Mouse (Mus musculus) small intestine, adult 2 months (tissue): ENCODE measurements around the gene Ccdc60. TPM values are rescaled to one million over a fixed set of nuclear protein-coding genes. Genes with fewer than 3 reads are reported as not detected.

Experiments
- H3K27ac ChIP-seq: fragments of 200-500 bp; 2 replicates; pipeline ENCODE4 v1.5.1; 2012; ENCODE audit warnings: low read depth, low read length, control low read depth, inconsistent platforms; ENCODE audit not compliant: insufficient read depth
- H3K27me3 ChIP-seq: fragments of 200-500 bp; 2 replicates; pipeline ENCODE4 v1.6.1; 2012; ENCODE audit warnings: mild to moderate bottlenecking, moderate library complexity, low read length, inconsistent platforms; ENCODE audit not compliant: control insufficient read depth, insufficient read depth
- H3K36me3 ChIP-seq: fragments of 200-500 bp; 2 replicates; pipeline ENCODE4 v1.6.1; 2012; ENCODE audit warnings: mild to moderate bottlenecking, low read length, control low read depth, inconsistent platforms; ENCODE audit not compliant: control insufficient read depth, insufficient read depth
- H3K4me1 ChIP-seq: fragments of 200-500 bp; 2 replicates; pipeline ENCODE4 v1.6.1; 2012; ENCODE audit warnings: low read length, inconsistent platforms, mixed read lengths; ENCODE audit not compliant: control insufficient read depth, insufficient read depth, insufficient read length
- H3K4me3 ChIP-seq: fragments of 200-500 bp; 2 replicates; pipeline ENCODE4 v1.5.1; 2012; ENCODE audit warnings: low read depth, mild to moderate bottlenecking, control low read depth, inconsistent platforms, low read length, moderate library complexity
- CTCF ChIP-seq: fragments of 200-500 bp; IDR thresholded peaks from 2 replicates; pipeline ENCODE4 v1.5.1; 2012; ENCODE audit warnings: low read depth, mild to moderate bottlenecking, control low read depth, inconsistent platforms, low read length, moderate library complexity, mixed read lengths; ENCODE audit not compliant: insufficient replicate concordance, insufficient read length; ENCODE audit errors: extremely low read depth
- POLR2A ChIP-seq: fragments of 200-500 bp; IDR thresholded peaks from 2 replicates; pipeline ENCODE4 v1.6.1; 2012; ENCODE audit warnings: low read depth, mild to moderate bottlenecking, control low read depth, inconsistent platforms, low read length, moderate library complexity
- WGBS: fragments of 180-500 bp; shearing (Covaris S2); methylation state at CpG from one replicate; pipeline ENCODE4 v1.1.7; 2018; 5-methylcytosine and 5-hydroxymethylcytosine counted together
- polyA plus RNA-seq: library from polyadenylated mRNA; depleted of rRNA; stranded (reverse); fragments of >200 nt; gene quantifications from 2 replicates; pipeline ENCODE4 v1.2.3, GENCODE M21; 2012

Gene Ccdc60
- polyA plus RNA-seq, 1 experiment: 0.16 TPM

GRCm38 (mm10) chr5:116219288-116219687, 69.5 kb downstream of the Ccdc60 start:
- H3K27me3 ChIP-seq: no peaks in the 10 kb centered on the region
- H3K4me3 ChIP-seq: no peak overlapping the region
- TF ChIP-seq CTCF (no peak), POLR2A (no peak)
- WGBS: 71% methylated on average over 7 of the region's 7 CpGs
- no peaks in the 10 kb centered on the region for H3K36me3 ChIP-seq
- H3K27ac ChIP-seq: no peak overlapping the region
- H3K4me1 ChIP-seq: no peaks in the 10 kb centered on the region

- Histone ChIP-seq H3K27me3 (no peaks in the 10 kb centered on the region), H3K36me3 (no peaks in the 10 kb centered on the region), H3K4me1 (no peaks in the 10 kb centered on the region), H3K4me3 (no peak overlapping the region), H3K27ac (no peak overlapping the region)
- 66% methylated on average over 5 of the region's 5 CpGs for WGBS
- TF ChIP-seq CTCF (no peak), POLR2A (no peak)
These were observed 76.1 kb downstream of the Ccdc60 start for GRCm38 (mm10) chr5:116212706-116213105.

- 54% methylated on average over 11 of the region's 11 CpGs for WGBS
- Histone ChIP-seq H3K36me3 (no peaks in the 10 kb centered on the region), H3K27me3 (no peaks in the 10 kb centered on the region), H3K27ac (no peak overlapping the region), H3K4me3 (no peak overlapping the region), H3K4me1 (no peaks in the 10 kb centered on the region)
- TF ChIP-seq POLR2A (no peak), CTCF (no peak)
These were observed 79.2 kb downstream of the Ccdc60 start for GRCm38 (mm10) chr5:116209378-116210091.

- Histone ChIP-seq H3K4me1 (no peaks in the 10 kb centered on the region), H3K4me3 (no peak overlapping the region), H3K27me3 (no peaks in the 10 kb centered on the region), H3K27ac (no peak overlapping the region), H3K36me3 (no peaks in the 10 kb centered on the region)
- TF ChIP-seq POLR2A (no peak), CTCF (no peak)
- 30% methylated on average over 16 of the region's 16 CpGs for WGBS
These were observed 79.9 kb downstream of the Ccdc60 start for GRCm38 (mm10) chr5:116208741-116209368.

GRCm38 (mm10) chr5:116202692-116203091, 86.1 kb downstream of the Ccdc60 start:
- H3K27me3 ChIP-seq: no peaks in the 10 kb centered on the region
- no peaks in the 10 kb centered on the region for H3K4me1 ChIP-seq
- no peaks in the 10 kb centered on the region for H3K36me3 ChIP-seq
- no peak overlapping the region for H3K27ac ChIP-seq
- H3K4me3 ChIP-seq: no peak overlapping the region
- 80% methylated on average over 5 of the region's 5 CpGs for WGBS
- TF ChIP-seq POLR2A (no peak), CTCF (no peak)

GRCm38 (mm10) chr5:116194499-116194898, 94.3 kb downstream of the Ccdc60 start:
- H3K4me3 ChIP-seq: no peak overlapping the region
- H3K27ac ChIP-seq: no peak overlapping the region
- no peaks in the 10 kb centered on the region for H3K27me3 ChIP-seq
- 41% methylated on average over 11 of the region's 11 CpGs for WGBS
- no peaks in the 10 kb centered on the region for H3K36me3 ChIP-seq
- no peak for TF ChIP-seq CTCF
- TF ChIP-seq POLR2A: no peak
- H3K4me1 ChIP-seq: no peaks in the 10 kb centered on the region

- Histone ChIP-seq H3K36me3 (no peaks in the 10 kb centered on the region), H3K27ac (no peak overlapping the region), H3K27me3 (no peaks in the 10 kb centered on the region), H3K4me3 (no peak overlapping the region), H3K4me1 (no peaks in the 10 kb centered on the region)
- TF ChIP-seq CTCF (peak; percentile 13; the same call in 1 of the 2 replicates), POLR2A (no peak)
- 67% methylated on average over 9 of the region's 9 CpGs for WGBS
These were observed 96.1 kb downstream of the Ccdc60 start for GRCm38 (mm10) chr5:116192693-116193092.
